Mouse (Mus musculus): ENCODE data around the gene Eps15. TPM values are rescaled to one million over a fixed set of nuclear protein-coding genes. Genes with fewer than 3 reads are reported as not detected.
A peak's percentile ranks its signal among the peaks of the same experiment; 100 is the strongest.

The Eps15 gene
- polyA plus RNA-seq, 1 experiment, result 5.4 TPM

- TF ChIP-seq FLI1 (IDR thresholded peaks at IDR 0.05; ENCODE audit: low read length) (no peak), GATA1 (IDR thresholded peaks at IDR 0.05; ENCODE audit: borderline replicate concordance, low read length) (no peak)
- Histone ChIP-seq H3K4me1 (peaks cover 70% of the 10 kb centered on the region), H3K9me3 (no peaks in the 10 kb centered on the region), H3K36me3 (replicated peaks; ENCODE audit: low read length) (no peaks in the 10 kb centered on the region), H3K27me3 (replicated peaks) (peaks cover 61% of the 10 kb centered on the region), H3K4me3 (replicated peaks) (no peak overlapping the region)
Observed at GRCm38 (mm10) chr4:109407701-109408485, 127.8 kb downstream of the Eps15 start.

- peak overlapping the region; percentile 57 for H3K4me3 ChIP-seq (replicated peaks)
- peaks cover 59% of the 10 kb centered on the region for H3K27me3 ChIP-seq (replicated peaks)
- H3K36me3 ChIP-seq (replicated peaks; ENCODE audit: low read length), result no peaks in the 10 kb centered on the region
- H3K4me1 ChIP-seq, result peaks cover 58% of the 10 kb centered on the region
- peaks cover 8% of the 10 kb centered on the region for H3K9me3 ChIP-seq
- TF ChIP-seq GATA1 (IDR thresholded peaks at IDR 0.05; ENCODE audit: borderline replicate concordance, low read length), result no peak; the same call in 2 of the 3 replicates
- TF ChIP-seq FLI1 (IDR thresholded peaks at IDR 0.05; ENCODE audit: low read length), result no peak
Observed at GRCm38 (mm10) chr4:109410681-109411376, 130.8 kb downstream of the Eps15 start.

- Histone ChIP-seq H3K4me3 (replicated peaks) (no peak overlapping the region), H3K36me3 (replicated peaks; ENCODE audit: low read length) (no peaks in the 10 kb centered on the region), H3K27me3 (replicated peaks) (peaks cover 55% of the 10 kb centered on the region), H3K4me1 (peaks cover 51% of the 10 kb centered on the region), H3K9me3 (peaks cover 8% of the 10 kb centered on the region)
- TF ChIP-seq FLI1 (IDR thresholded peaks at IDR 0.05; ENCODE audit: low read length), result no peak
- TF ChIP-seq GATA1 (IDR thresholded peaks at IDR 0.05; ENCODE audit: borderline replicate concordance, low read length), result no peak
Observed at GRCm38 (mm10) chr4:109411377-109411967, 131.4 kb downstream of the Eps15 start.

- TF ChIP-seq FLI1 (IDR thresholded peaks at IDR 0.05; ENCODE audit: low read length), result no peak
- TF ChIP-seq GATA1 (IDR thresholded peaks at IDR 0.05; ENCODE audit: borderline replicate concordance, low read length), result no peak
- Histone ChIP-seq H3K4me3 (replicated peaks) (no peak overlapping the region), H3K4me1 (peaks cover 44% of the 10 kb centered on the region), H3K9me3 (peaks cover 8% of the 10 kb centered on the region), H3K27me3 (replicated peaks) (peaks cover 47% of the 10 kb centered on the region), H3K36me3 (replicated peaks; ENCODE audit: low read length) (no peaks in the 10 kb centered on the region)
Observed at GRCm38 (mm10) chr4:109412233-109412632, 132.2 kb downstream of the Eps15 start.

GRCm38 (mm10) chr4:109417998-109418397 is 137.9 kb downstream of the Eps15 start:
- Histone ChIP-seq H3K36me3 (replicated peaks; ENCODE audit: low read length) (no peaks in the 10 kb centered on the region), H3K9me3 (peaks cover 8% of the 10 kb centered on the region), H3K4me1 (peaks cover 11% of the 10 kb centered on the region; the same call in 1 of the 2 replicates), H3K4me3 (replicated peaks) (no peak overlapping the region), H3K27me3 (replicated peaks) (peaks cover 35% of the 10 kb centered on the region)
- no peak for TF ChIP-seq GATA1 (IDR thresholded peaks at IDR 0.05; ENCODE audit: borderline replicate concordance, low read length)

- Histone ChIP-seq H3K4me3 (replicated peaks) (no peak overlapping the region), H3K9me3 (no peaks in the 10 kb centered on the region; the same call in 1 of the 2 replicates), H3K36me3 (replicated peaks; ENCODE audit: low read length) (no peaks in the 10 kb centered on the region), H3K27me3 (replicated peaks) (peaks cover 41% of the 10 kb centered on the region), H3K4me1 (peaks cover 11% of the 10 kb centered on the region; the same call in 1 of the 2 replicates)
- TF ChIP-seq FLI1 (IDR thresholded peaks at IDR 0.05; ENCODE audit: low read length), result no peak
- no peak for TF ChIP-seq GATA1 (IDR thresholded peaks at IDR 0.05; ENCODE audit: borderline replicate concordance, low read length)
Observed at GRCm38 (mm10) chr4:109419017-109419416, 138.9 kb downstream of the Eps15 start.

GRCm38 (mm10) chr4:109419563-109419962 is 139.5 kb downstream of the Eps15 start:
- peaks cover 9% of the 10 kb centered on the region; the same call in 1 of the 2 replicates for H3K4me1 ChIP-seq
- H3K36me3 ChIP-seq (replicated peaks; ENCODE audit: low read length), result no peaks in the 10 kb centered on the region
- H3K27me3 ChIP-seq (replicated peaks), result peaks cover 40% of the 10 kb centered on the region
- H3K4me3 ChIP-seq (replicated peaks), result no peak overlapping the region
- TF ChIP-seq GATA1 (IDR thresholded peaks at IDR 0.05; ENCODE audit: borderline replicate concordance, low read length), result no peak
- no peak for TF ChIP-seq FLI1 (IDR thresholded peaks at IDR 0.05; ENCODE audit: low read length)
- H3K9me3 ChIP-seq, result no peaks in the 10 kb centered on the region

GRCm38 (mm10) chr4:109420138-109420795 is 140.2 kb downstream of the Eps15 start:
- Histone ChIP-seq H3K4me1 (peaks cover 8% of the 10 kb centered on the region; the same call in 1 of the 2 replicates), H3K9me3 (no peaks in the 10 kb centered on the region), H3K27me3 (replicated peaks) (peaks cover 39% of the 10 kb centered on the region), H3K36me3 (replicated peaks; ENCODE audit: low read length) (no peaks in the 10 kb centered on the region), H3K4me3 (replicated peaks) (no peak overlapping the region)
- TF ChIP-seq FLI1 (IDR thresholded peaks at IDR 0.05; ENCODE audit: low read length) (no peak), GATA1 (IDR thresholded peaks at IDR 0.05; ENCODE audit: borderline replicate concordance, low read length) (no peak)

- no peaks in the 10 kb centered on the region for H3K36me3 ChIP-seq (replicated peaks; ENCODE audit: low read length)
- H3K27me3 ChIP-seq (replicated peaks), result peaks cover 38% of the 10 kb centered on the region
- no peaks in the 10 kb centered on the region for H3K9me3 ChIP-seq
- H3K4me3 ChIP-seq (replicated peaks), result no peak overlapping the region
- TF ChIP-seq GATA1 (IDR thresholded peaks at IDR 0.05; ENCODE audit: borderline replicate concordance, low read length) (no peak), FLI1 (IDR thresholded peaks at IDR 0.05; ENCODE audit: low read length) (no peak)
- H3K4me1 ChIP-seq, result peaks cover 16% of the 10 kb centered on the region
Observed at GRCm38 (mm10) chr4:109421608-109422007, 141.5 kb downstream of the Eps15 start.
